Mouse (Mus musculus) cerebellum, postnatal 4 days (tissue): ENCODE measurements at regions not wholly inside any gene's neighbourhood (a gene's known extent, or its start where the extent isn't known, plus 50 kb on each side); places are given as distances from the start of the nearest gene placed in this dataset.

Source experiments
- DNase-seq, 2 experiments: peaks; one replicate each; pipeline ENCODE4 v3.0.0; 2022; ENCODE audit warnings: low spot score in 2 of 2, mixed read lengths in 1 of 2

DNA sequence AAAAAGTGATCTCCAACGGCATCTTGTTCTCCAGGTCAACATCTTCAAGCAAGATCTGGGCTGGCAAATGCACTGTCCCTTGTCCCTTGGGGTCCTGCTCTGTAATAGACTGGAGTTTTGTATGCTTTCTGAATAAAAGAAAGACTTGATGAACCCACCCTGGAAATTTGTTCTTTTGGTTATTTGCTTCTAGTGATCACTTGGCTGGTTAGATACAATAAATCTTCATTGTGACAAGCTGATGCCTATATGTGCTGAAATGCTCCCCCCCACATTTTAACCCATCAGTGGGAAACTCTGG is 65.0 kb downstream of the Dmac1 start:
- DNase-seq, result no peak

DNA sequence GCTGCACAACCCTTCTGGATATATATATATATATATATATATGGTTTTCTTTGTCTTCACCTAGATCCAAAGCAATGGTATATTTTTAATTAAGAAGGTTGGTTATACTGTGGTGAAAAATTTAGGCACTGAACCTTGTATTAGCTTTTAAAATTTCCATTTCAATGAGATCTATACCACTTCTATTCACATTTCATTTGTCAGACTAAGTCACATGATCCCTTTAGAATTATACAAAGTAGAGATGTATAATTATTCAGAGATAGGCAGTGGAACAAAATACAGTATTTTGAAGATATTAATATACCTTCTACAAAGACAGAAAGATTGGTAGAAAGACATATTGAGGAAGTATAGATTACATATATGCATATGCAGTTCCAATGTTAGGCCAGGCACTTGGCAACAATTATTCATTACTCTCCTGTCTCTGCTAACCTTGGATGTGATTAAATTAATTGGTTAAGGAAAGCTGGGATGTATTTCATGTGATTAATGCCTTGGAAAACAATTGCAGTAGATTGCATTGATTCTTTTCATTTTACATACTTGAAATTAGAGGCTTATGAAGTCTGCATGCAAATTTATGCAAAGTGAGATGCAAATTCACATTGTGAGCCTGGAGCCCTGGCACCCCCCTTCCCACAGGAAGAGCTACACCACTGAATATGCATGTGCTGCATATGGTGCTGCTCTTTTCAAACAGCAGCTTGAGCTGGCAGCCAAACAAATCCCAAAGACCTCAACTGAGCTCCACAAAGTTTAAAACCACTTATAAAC is 65.5 kb downstream of the Dmac1 start:
- DNase-seq, result peak in 1 of 2 experiments; percentile 2
